Mouse (Mus musculus): ENCODE measurements at regions not wholly inside any gene's neighbourhood (a gene's known extent, or its start where the extent isn't known, plus 50 kb on each side); places are given as distances from the start of the nearest gene placed in this dataset.

- DNase-seq (ENCODE audit: low spot score in 2 of 2): peak in 1 of 2 experiments; percentile 26
Measured at GRCm38 (mm10) chr14:80901346-80901745, 917.5 kb downstream of the Olfm4 start.

GRCm38 (mm10) chr14:80901759-80902163, 917.9 kb downstream of the Olfm4 start:
- DNase-seq (ENCODE audit: low spot score in 2 of 2): peak in 1 of 2 experiments; percentile 5

- DNase-seq (ENCODE audit: low spot score in 2 of 2): no peak
Measured at GRCm38 (mm10) chr14:80916031-80916430, 932.1 kb downstream of the Olfm4 start.

- no peak for DNase-seq (ENCODE audit: low spot score in 2 of 2)
Measured at GRCm38 (mm10) chr14:80923732-80924131, 939.9 kb downstream of the Olfm4 start.

- no peak for DNase-seq (ENCODE audit: low spot score in 2 of 2)
Measured at GRCm38 (mm10) chr14:80959966-80960365, 976.1 kb downstream of the Olfm4 start.

GRCm38 (mm10) chr14:80975795-80976194, 991.9 kb downstream of the Olfm4 start:
- DNase-seq (ENCODE audit: low spot score in 2 of 2): no peak

GRCm38 (mm10) chr14:80976662-80977061, 992.8 kb downstream of the Olfm4 start:
- no peak for DNase-seq (ENCODE audit: low spot score in 2 of 2)

- no peak for DNase-seq (ENCODE audit: low spot score in 2 of 2)
Measured at GRCm38 (mm10) chr14:80979475-80979874, 995.6 kb downstream of the Olfm4 start.

- DNase-seq (ENCODE audit: low spot score in 2 of 2): no peak
Measured at GRCm38 (mm10) chr14:80990192-80990591, 1006.3 kb downstream of the Olfm4 start.

- no peak for DNase-seq (ENCODE audit: low spot score in 2 of 2)
Measured at GRCm38 (mm10) chr14:80990679-80991286, 1006.9 kb downstream of the Olfm4 start.

- no peak for DNase-seq (ENCODE audit: low spot score in 2 of 2)
Measured at GRCm38 (mm10) chr14:80999030-80999429, 1015.1 kb downstream of the Olfm4 start.

- DNase-seq (ENCODE audit: low spot score in 2 of 2): no peak
Measured at GRCm38 (mm10) chr14:81013208-81013607, 1029.3 kb downstream of the Olfm4 start.

- no peak for DNase-seq (ENCODE audit: low spot score in 2 of 2)
Measured at GRCm38 (mm10) chr14:81031475-81031874, 1047.6 kb downstream of the Olfm4 start.

GRCm38 (mm10) chr14:81037635-81038034, 1053.8 kb downstream of the Olfm4 start:
- DNase-seq (ENCODE audit: low spot score in 2 of 2): no peak

- no peak for DNase-seq (ENCODE audit: low spot score in 2 of 2)
Measured at GRCm38 (mm10) chr14:81038045-81038444, 1054.2 kb downstream of the Olfm4 start.

Data from left cerebral cortex, adult 9 months (tissue).